Mouse (Mus musculus) spleen, adult 2 months (tissue): ENCODE results near the gene Pck2. TPM values are rescaled to one million over a fixed set of nuclear protein-coding genes. Genes with fewer than 3 reads are reported as not detected.

ENCODE experiments used
- DNase-seq, 2 experiments: peaks; one replicate each; pipeline versions ENCODE4 v3.0.0 to v3.0.0-alpha.2; 2012 to 2021; ENCODE audit warnings: low spot score in 2 of 2, low read depth in 1 of 2
- H3K27ac ChIP-seq: fragments of 200-500 bp; 2 replicates; pipeline ENCODE4 v1.5.1; 2012; ENCODE audit warnings: low read length, inconsistent platforms; ENCODE audit not compliant: insufficient read depth
- H3K27me3 ChIP-seq: fragments of 200-500 bp; 2 replicates; pipeline ENCODE4 v1.6.1; 2012; ENCODE audit warnings: mild to moderate bottlenecking, moderate library complexity, low read length, inconsistent platforms; ENCODE audit not compliant: control insufficient read depth, insufficient read depth
- H3K36me3 ChIP-seq: fragments of 200-500 bp; 2 replicates; pipeline ENCODE4 v1.6.1; 2012; ENCODE audit warnings: mild to moderate bottlenecking, low read length, inconsistent platforms; ENCODE audit not compliant: control insufficient read depth, insufficient read depth
- H3K4me1 ChIP-seq: fragments of 200-500 bp; 2 replicates; pipeline ENCODE4 v1.6.1; 2011; ENCODE audit warnings: inconsistent platforms; ENCODE audit not compliant: control insufficient read depth, insufficient read depth, insufficient read length
- H3K4me3 ChIP-seq: fragments of 200-500 bp; 2 replicates; pipeline ENCODE4 v1.5.1; 2011; ENCODE audit warnings: mild to moderate bottlenecking, inconsistent platforms; ENCODE audit not compliant: insufficient read depth, insufficient read length; ENCODE audit errors: extremely low read depth
- CTCF ChIP-seq: fragments of 200-500 bp; IDR thresholded peaks from 2 replicates; pipeline ENCODE4 v1.5.1; 2011; ENCODE audit warnings: mild to moderate bottlenecking, inconsistent platforms; ENCODE audit not compliant: insufficient read depth, insufficient read length, insufficient replicate concordance; ENCODE audit errors: extremely low read depth
- POLR2A ChIP-seq: fragments of 200-500 bp; IDR thresholded peaks from 2 replicates; pipeline ENCODE4 v1.6.1; 2011; ENCODE audit warnings: low read depth, low read length, inconsistent platforms
- WGBS: fragments of 180-500 bp; shearing (Covaris S2); methylation state at CpG from one replicate; pipeline ENCODE4 v1.1.7; 2018; 5-methylcytosine and 5-hydroxymethylcytosine counted together
- polyA plus RNA-seq: library from polyadenylated mRNA; depleted of rRNA; stranded (reverse); fragments of >200 nt; gene quantifications from 2 replicates; pipeline ENCODE4 v1.2.3, GENCODE M21; 2012

The Pck2 gene
- polyA plus RNA-seq, 1 experiment: 47.9 TPM

- Histone ChIP-seq H3K36me3 (no peaks in the 10 kb centered on the region), H3K4me1 (peaks cover 4% of the 10 kb centered on the region), H3K4me3 (no peak overlapping the region), H3K27ac (no peak overlapping the region), H3K27me3 (peaks cover 5% of the 10 kb centered on the region)
- no peak for DNase-seq
- no peak for TF ChIP-seq POLR2A
- no peak for TF ChIP-seq CTCF
- 95% methylated on average over 4 of the region's 4 CpGs for WGBS
Measured at GRCm38 (mm10) chr14:55515846-55516245, 24.2 kb upstream of the Pck2 start.

GRCm38 (mm10) chr14:55518897-55519296, 21.2 kb upstream of the Pck2 start:
- H3K27ac ChIP-seq: no peak overlapping the region
- WGBS: 72% methylated on average over 2 of the region's 2 CpGs
- peaks cover 4% of the 10 kb centered on the region for H3K4me1 ChIP-seq
- no peak for DNase-seq
- TF ChIP-seq POLR2A: no peak
- TF ChIP-seq CTCF: no peak
- H3K36me3 ChIP-seq: no peaks in the 10 kb centered on the region
- no peak overlapping the region for H3K4me3 ChIP-seq
- H3K27me3 ChIP-seq: peaks cover 8% of the 10 kb centered on the region

- Histone ChIP-seq H3K4me1 (peaks cover 4% of the 10 kb centered on the region), H3K27ac (no peak overlapping the region), H3K36me3 (no peaks in the 10 kb centered on the region), H3K27me3 (peaks cover 8% of the 10 kb centered on the region), H3K4me3 (no peak overlapping the region)
- no peak for TF ChIP-seq CTCF
- 65% methylated on average over 4 of the region's 4 CpGs for WGBS
- no peak for DNase-seq
Measured at GRCm38 (mm10) chr14:55519604-55520003, 20.5 kb upstream of the Pck2 start.

- Histone ChIP-seq H3K27ac (no peak overlapping the region), H3K4me1 (peaks cover 4% of the 10 kb centered on the region), H3K36me3 (no peaks in the 10 kb centered on the region), H3K4me3 (peak overlapping the region; percentile 45), H3K27me3 (peaks cover 8% of the 10 kb centered on the region)
- no peak for TF ChIP-seq CTCF
- TF ChIP-seq POLR2A: no peak
- no peak for DNase-seq
- 4% methylated on average over 61 of the region's 61 CpGs for WGBS
Measured at GRCm38 (mm10) chr14:55520451-55521361, 19.4 kb upstream of the Pck2 start.

- peaks cover 8% of the 10 kb centered on the region for H3K27me3 ChIP-seq
- no peak overlapping the region for H3K4me3 ChIP-seq
- H3K36me3 ChIP-seq: no peaks in the 10 kb centered on the region
- no peak overlapping the region for H3K27ac ChIP-seq
- H3K4me1 ChIP-seq: peaks cover 4% of the 10 kb centered on the region
- 58% methylated on average over 4 of the region's 4 CpGs for WGBS
- TF ChIP-seq CTCF: no peak
- no peak for DNase-seq
Measured at GRCm38 (mm10) chr14:55524062-55524461, 16.0 kb upstream of the Pck2 start.

GRCm38 (mm10) chr14:55524785-55525184, 15.3 kb upstream of the Pck2 start, which contains the start of gene Nrl:
TSS of gene Nrl (minus strand) at chr14:55524981.
- Histone ChIP-seq H3K4me3 (no peak within 1 kb of the TSS), H3K4me1 (peaks cover 4% of the 10 kb centered on the region), H3K36me3 (no peaks in the 10 kb centered on the region), H3K27me3 (peaks cover 10% of the 10 kb centered on the region; the same call in 1 of the 2 replicates), H3K27ac (no peak within 1 kb of the TSS)
- WGBS: 50% methylated on average over 8 of the region's 8 CpGs
- TF ChIP-seq POLR2A (no peak), CTCF (no peak)
- no peak for DNase-seq

- no peak overlapping the region for H3K27ac ChIP-seq
- TF ChIP-seq CTCF (no peak), POLR2A (no peak)
- peaks cover 5% of the 10 kb centered on the region; the same call in 1 of the 2 replicates for H3K27me3 ChIP-seq
- H3K4me1 ChIP-seq: no peaks in the 10 kb centered on the region
- no peak overlapping the region for H3K4me3 ChIP-seq
- no peaks in the 10 kb centered on the region for H3K36me3 ChIP-seq
- no peak for DNase-seq
- WGBS: 83% methylated on average over 2 of the region's 2 CpGs
Measured at GRCm38 (mm10) chr14:55526674-55527073, 13.4 kb upstream of the Pck2 start.
